ENCODE assay signal across 8 mouse cellular contexts in genomic region chr7:139434095-139434830, GRCm38 (mm10). TPM values are rescaled to one million over a fixed set of nuclear protein-coding genes. Genes with fewer than 3 reads are reported as not detected.
DNase-seq lines count a peak whose midpoint lies in the region; ATAC-seq lines count a peak whose summit lies in the region.

No protein-coding gene starts in this region.

- peaks cover 3% of the 10 kb centered on the region; the same call in 1 of the 2 replicates for H3K36me3 ChIP-seq in heart, embryonic 16.5 days (ENCODE audit: control insufficient read depth, insufficient read depth)
- no peaks in the 10 kb centered on the region for H3K36me3 ChIP-seq in macrophage (ENCODE audit: inconsistent target)
- H3K36me3 ChIP-seq in hindbrain, embryonic 16.5 days (ENCODE audit: control insufficient read depth, insufficient read depth, low read length): no peaks in the 10 kb centered on the region

- H3K4me1 ChIP-seq in heart, embryonic 16.5 days (ENCODE audit: control insufficient read depth, insufficient read depth, low read length): peaks cover 43% of the 10 kb centered on the region
- peaks cover 6% of the 10 kb centered on the region for H3K4me1 ChIP-seq in hindbrain, embryonic 16.5 days (ENCODE audit: control insufficient read depth, insufficient read depth, low read depth, low read length)

- peak overlapping the region; percentile 46 for H3K4me2 ChIP-seq in heart, embryonic 16.5 days (ENCODE audit: low read depth, low read length)
- H3K4me2 ChIP-seq in hindbrain, embryonic 16.5 days (ENCODE audit: low read length): no peak overlapping the region

- 27% methylated on average over 5 of the region's 5 CpGs for WGBS in heart, embryonic 16.5 days
- 19% methylated on average over 5 of the region's 5 CpGs for WGBS in macrophage (ENCODE audit: missing documents)
- WGBS in hindbrain, embryonic 16.5 days: 86% methylated on average over 5 of the region's 5 CpGs

- H3K79me2 ChIP-seq in macrophage (ENCODE audit: inconsistent target): peaks cover 10% of the 10 kb centered on the region; the same call in 1 of the 2 replicates

- peak; percentile 68 for DNase-seq in cerebellum, adult 9-11 months
- DNase-seq in cerebellum, adult 9-10 months: no peak
- DNase-seq in kidney, postnatal 4 days: peak; percentile 54 to 67
- no peak for DNase-seq in left cerebral cortex, postnatal 14 days (ENCODE audit: low spot score in 2 of 2)
- DNase-seq in neural tube, embryonic 10.5 days (ENCODE audit: extremely low spot score, low spot score): no peak

- H3K27ac ChIP-seq in heart, embryonic 16.5 days (ENCODE audit: low read length): peak overlapping the region; percentile 87
- peak overlapping the region; percentile 59 for H3K27ac ChIP-seq in macrophage
- H3K27ac ChIP-seq in hindbrain, embryonic 16.5 days (ENCODE audit: low read depth, low read length): no peak overlapping the region

- peak; percentile 90 for ATAC-seq in heart, embryonic 16.5 days (replicated peaks; ENCODE audit: extremely low read depth, insufficient read depth, low FRiP score)
- ATAC-seq in hindbrain, embryonic 16.5 days: no peak

- peak overlapping the region; percentile 15 for H3K4me3 ChIP-seq in heart, embryonic 16.5 days (ENCODE audit: low read length)
- H3K4me3 ChIP-seq in macrophage (ENCODE audit: inconsistent target): no peak overlapping the region
- no peak overlapping the region for H3K4me3 ChIP-seq in hindbrain, embryonic 16.5 days (ENCODE audit: low read length)

- H3K9ac ChIP-seq in heart, embryonic 16.5 days (ENCODE audit: low read length): peak overlapping the region; percentile 26; the same call in 1 of the 2 replicates
- H3K9ac ChIP-seq in hindbrain, embryonic 16.5 days (ENCODE audit: low read depth, low read length): no peak overlapping the region

- H3K9me3 ChIP-seq in heart, embryonic 16.5 days (replicated peaks; ENCODE audit: control insufficient read depth, low read length): no peaks in the 10 kb centered on the region
- no peaks in the 10 kb centered on the region for H3K9me3 ChIP-seq in hindbrain, embryonic 16.5 days (ENCODE audit: control insufficient read depth, low read length)

- H3K27me3 ChIP-seq in heart, embryonic 16.5 days (ENCODE audit: control insufficient read depth, insufficient read depth, low read length): no peaks in the 10 kb centered on the region
- no peaks in the 10 kb centered on the region for H3K27me3 ChIP-seq in hindbrain, embryonic 16.5 days (replicated peaks; ENCODE audit: control insufficient read depth, insufficient read depth, low read length)

- intact Hi-C loops in left cerebral cortex, postnatal 14 days (cut with DNase I): no loop called here

RNA-seq across cellular contexts. Expression of gene Inpp5a, which starts 45.4 kb away (rescaled TPM):
- polyA plus RNA-seq in heart, embryonic 16.5 days (2015; fragmentation: Nextera tagmentation; extraction: Ambion mirVana): 47.4 and 54.8 TPM in 2 replicates
- 10 to 100 TPM; 15.3 to 61.2 (median 26.2) TPM for total RNA-seq in macrophage (2018; cell fraction: chromatin; rRNA removed)
- 10 to 100 TPM in 14 of 26 experiments, 1 to 10 TPM in 12; 6.9 to 17.2 (median 12.1) TPM for total RNA-seq in macrophage (2018; cell fraction: cytosol; rRNA removed)
- 10 to 100 TPM in 24 of 26 experiments, 1 to 10 TPM in 2; 9.0 to 41.2 (median 20.1) TPM for total RNA-seq in macrophage (2018; cell fraction: nucleus; rRNA removed)
- polyA plus RNA-seq in macrophage (2018): 9.4 to 13.1 TPM (median 11.2 TPM) in 3 replicates
- total RNA-seq in left cerebral cortex, postnatal 14 days (2021): 10 to 100 TPM; 48.2 to 49.4 TPM
- polyA plus RNA-seq in hindbrain, embryonic 16.5 days (2015; fragmentation: Nextera tagmentation; extraction: Ambion mirVana): 17.4 and 18.8 TPM in 2 replicates

Comparison
In these comparisons a context has a peak if more than half of its experiments do, and no peak if none do; other contexts are left out.
1. DNase-seq: peak in cerebellum, adult 9-11 months (single experiment) and kidney, postnatal 4 days (2 of 2); none in cerebellum, adult 9-10 months (single experiment), left cerebral cortex, postnatal 14 days (0 of 2) and neural tube, embryonic 10.5 days (single experiment).